Mouse (Mus musculus) liver, adult 2 months (tissue): ENCODE results near the gene Focad. TPM values are rescaled to one million over a fixed set of nuclear protein-coding genes. Genes with fewer than 3 reads are reported as not detected.
A peak's percentile ranks its signal among the peaks of the same experiment; 100 is the strongest.

Experiments used
- DNase-seq: peaks from one replicate; pipeline ENCODE4 v3.0.0-alpha.2; 2011; ENCODE audit warnings: low read depth, low spot score; ENCODE audit errors: extremely low read depth
- H3K27ac ChIP-seq: fragments of 200-500 bp; replicated peaks from 2 replicates; pipeline ENCODE4 v1.5.1; 2012; ENCODE audit warnings: low read depth, mild to moderate bottlenecking, control low read depth, inconsistent platforms, low read length; ENCODE audit not compliant: insufficient read depth
- H3K27me3 ChIP-seq: fragments of 200-500 bp; 2 replicates; pipeline ENCODE4 v1.6.1; 2012; ENCODE audit warnings: mild to moderate bottlenecking, moderate library complexity, low read length, inconsistent platforms; ENCODE audit not compliant: control insufficient read depth, insufficient read depth
- H3K36me3 ChIP-seq: fragments of 200-500 bp; 2 replicates; pipeline ENCODE4 v1.6.1; 2012; ENCODE audit warnings: low read length, inconsistent platforms; ENCODE audit not compliant: control insufficient read depth, insufficient read depth
- H3K4me1 ChIP-seq: fragments of 200-500 bp; 2 replicates; pipeline ENCODE4 v1.6.1; 2011; ENCODE audit warnings: low read length; ENCODE audit not compliant: control insufficient read depth, insufficient read depth
- H3K4me3 ChIP-seq: fragments of 200-500 bp; 2 replicates; pipeline ENCODE4 v1.5.1; 2011; ENCODE audit warnings: low read depth, mild to moderate bottlenecking, control low read depth, low read length, moderate library complexity; ENCODE audit not compliant: insufficient read depth
- H3K79me2 ChIP-seq: fragments of 200-500 bp; 2 replicates; pipeline ENCODE4 v1.6.1; 2012; ENCODE audit warnings: inconsistent platforms, mild to moderate bottlenecking, low read length, moderate library complexity; ENCODE audit not compliant: control insufficient read depth, insufficient read depth
- H3K9ac ChIP-seq: fragments of 200-500 bp; 2 replicates; pipeline ENCODE4 v1.6.1; 2012; ENCODE audit warnings: low read depth, mild to moderate bottlenecking, control low read depth, inconsistent platforms, low read length
- CTCF ChIP-seq: fragments of 200-500 bp; IDR thresholded peaks from 2 replicates; pipeline ENCODE4 v1.5.1; 2011; ENCODE audit warnings: low read depth, low read length, control low read depth
- POLR2A ChIP-seq: fragments of 200-500 bp; IDR thresholded peaks from 2 replicates; pipeline ENCODE4 v1.6.1; 2011; ENCODE audit warnings: low read length, control low read depth; ENCODE audit not compliant: insufficient read depth; ENCODE audit errors: extremely low read depth
- WGBS: fragments of 180-500 bp; shearing (Covaris S2); methylation state at CpG from one replicate; pipeline ENCODE4 v1.1.7; 2018; 5-methylcytosine and 5-hydroxymethylcytosine counted together
- polyA plus RNA-seq: library from polyadenylated mRNA; depleted of rRNA; stranded (reverse); fragments of >200 nt; gene quantifications from 2 replicates; pipeline ENCODE4 v1.2.3, GENCODE M21; 2012
- total RNA-seq: library from RNA; depleted of rRNA; stranded (reverse); fragments of >200 nt; gene quantifications from 2 replicates; pipeline ENCODE4 v1.2.3, GENCODE M21; 2014

The Focad gene
- total and polyA plus RNA-seq, 2 experiments, result 6.4 to 11.1 TPM

DNA sequence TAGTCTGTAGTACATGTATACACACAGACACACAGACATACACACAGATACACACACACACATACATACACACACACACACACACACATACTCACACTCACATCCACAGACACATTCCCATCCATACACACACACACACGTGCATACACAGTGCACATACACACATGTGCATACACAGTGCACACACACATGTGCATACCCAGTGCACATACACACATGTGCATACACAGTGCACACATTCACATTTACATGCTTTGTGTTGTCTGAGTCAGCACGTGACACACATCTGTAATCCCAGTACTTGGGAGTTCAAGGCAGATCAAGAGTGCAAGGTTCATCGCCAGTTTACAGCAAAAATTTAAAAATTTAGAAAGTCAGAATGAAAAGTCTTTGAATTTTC is 12.5 kb upstream of the Focad start:
- WGBS, result 94% methylated on average over 3 of the region's 3 CpGs
- no peaks in the 10 kb centered on the region for H3K79me2 ChIP-seq
- no peak for DNase-seq
- H3K27me3 ChIP-seq, result no peaks in the 10 kb centered on the region
- no peak overlapping the region for H3K4me3 ChIP-seq
- H3K4me1 ChIP-seq, result no peaks in the 10 kb centered on the region
- H3K36me3 ChIP-seq, result no peaks in the 10 kb centered on the region
- no peak overlapping the region for H3K27ac ChIP-seq
- no peak overlapping the region for H3K9ac ChIP-seq
- no peak for TF ChIP-seq POLR2A
- TF ChIP-seq CTCF, result no peak

DNA sequence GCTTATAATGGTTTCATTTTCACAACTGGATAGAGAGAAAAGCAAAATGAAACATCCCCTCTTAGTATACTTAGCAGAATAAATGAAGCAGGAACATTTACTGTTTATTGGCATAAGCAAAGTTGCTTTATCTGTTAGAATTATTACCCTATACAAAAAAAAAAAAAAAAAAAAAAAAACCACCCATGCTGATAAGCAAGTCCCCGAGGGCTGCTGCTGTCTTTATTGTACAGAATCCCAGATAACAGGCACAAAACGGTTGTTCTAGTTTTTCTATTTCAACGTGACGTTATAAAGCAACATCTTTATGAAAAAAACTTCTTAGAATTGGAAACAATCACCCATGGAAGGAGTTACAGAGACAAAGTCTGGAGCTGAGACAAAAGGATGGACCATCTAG is 12.0 kb upstream of the Focad start:
- H3K27me3 ChIP-seq, result no peaks in the 10 kb centered on the region
- H3K9ac ChIP-seq, result no peak overlapping the region
- TF ChIP-seq CTCF (no peak), POLR2A (no peak)
- H3K27ac ChIP-seq, result no peak overlapping the region
- no peaks in the 10 kb centered on the region for H3K4me1 ChIP-seq
- H3K79me2 ChIP-seq, result no peaks in the 10 kb centered on the region
- no peak overlapping the region for H3K4me3 ChIP-seq
- no peak for DNase-seq
- no peaks in the 10 kb centered on the region for H3K36me3 ChIP-seq
- WGBS, result 85% methylated on average over 4 of the region's 4 CpGs

DNA sequence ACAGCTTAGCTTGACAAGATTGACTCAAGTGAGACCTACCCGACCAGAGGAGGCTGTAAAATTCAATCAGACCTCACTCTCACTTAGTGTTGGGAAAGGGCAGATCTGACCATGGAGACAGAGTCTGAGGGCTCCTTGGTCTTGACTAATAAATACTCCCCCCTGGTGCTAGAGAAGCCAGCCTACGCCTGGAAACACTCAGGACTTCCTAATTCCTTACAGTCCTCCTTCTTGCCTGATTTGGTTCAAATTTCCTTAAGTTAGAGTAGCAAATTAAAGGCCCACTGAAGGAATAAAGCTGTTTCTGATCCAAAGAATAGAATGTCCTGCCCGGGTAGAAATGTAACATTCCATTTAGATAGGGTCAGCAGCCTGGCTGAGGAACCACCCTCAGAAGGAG is 10.6 kb upstream of the Focad start:
- no peak for DNase-seq
- whole genome bisulfite sequencing, result 72% methylated on average over 3 of the region's 3 CpGs
- no peaks in the 10 kb centered on the region for H3K27me3 ChIP-seq
- no peaks in the 10 kb centered on the region for H3K79me2 ChIP-seq
- no peak overlapping the region for H3K9ac ChIP-seq
- no peak overlapping the region for H3K4me3 ChIP-seq
- H3K27ac ChIP-seq, result no peak overlapping the region
- H3K4me1 ChIP-seq, result no peaks in the 10 kb centered on the region
- H3K36me3 ChIP-seq, result no peaks in the 10 kb centered on the region
- TF ChIP-seq CTCF (no peak), POLR2A (no peak)

DNA sequence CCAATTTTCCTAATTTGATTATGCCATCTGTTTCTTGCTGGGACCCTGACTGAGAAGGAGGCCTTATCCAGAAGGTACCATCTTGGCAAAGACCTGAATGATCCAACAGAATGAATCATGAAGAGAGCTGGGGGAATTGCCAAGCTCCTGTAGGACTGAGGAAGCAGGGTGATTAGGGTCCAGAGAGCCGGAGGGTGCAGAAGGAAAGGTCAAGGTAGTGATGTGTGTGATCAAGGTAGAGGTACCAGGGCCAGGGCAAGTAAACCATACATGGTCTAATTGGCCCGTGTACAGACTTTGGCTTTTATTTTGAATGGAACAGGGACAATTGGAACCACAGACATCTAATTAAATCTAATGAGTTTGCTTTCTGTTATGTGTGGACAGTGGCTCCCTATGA is 4.1 kb upstream of the Focad start:
- 81% methylated on average over 2 of the region's 2 CpGs for WGBS
- Histone ChIP-seq H3K36me3 (no peaks in the 10 kb centered on the region), H3K27ac (no peak overlapping the region), H3K4me3 (no peak overlapping the region), H3K27me3 (no peaks in the 10 kb centered on the region), H3K79me2 (no peaks in the 10 kb centered on the region), H3K9ac (no peak overlapping the region), H3K4me1 (no peaks in the 10 kb centered on the region)
- no peak for TF ChIP-seq POLR2A
- TF ChIP-seq CTCF, result no peak
- DNase-seq, result no peak

DNA sequence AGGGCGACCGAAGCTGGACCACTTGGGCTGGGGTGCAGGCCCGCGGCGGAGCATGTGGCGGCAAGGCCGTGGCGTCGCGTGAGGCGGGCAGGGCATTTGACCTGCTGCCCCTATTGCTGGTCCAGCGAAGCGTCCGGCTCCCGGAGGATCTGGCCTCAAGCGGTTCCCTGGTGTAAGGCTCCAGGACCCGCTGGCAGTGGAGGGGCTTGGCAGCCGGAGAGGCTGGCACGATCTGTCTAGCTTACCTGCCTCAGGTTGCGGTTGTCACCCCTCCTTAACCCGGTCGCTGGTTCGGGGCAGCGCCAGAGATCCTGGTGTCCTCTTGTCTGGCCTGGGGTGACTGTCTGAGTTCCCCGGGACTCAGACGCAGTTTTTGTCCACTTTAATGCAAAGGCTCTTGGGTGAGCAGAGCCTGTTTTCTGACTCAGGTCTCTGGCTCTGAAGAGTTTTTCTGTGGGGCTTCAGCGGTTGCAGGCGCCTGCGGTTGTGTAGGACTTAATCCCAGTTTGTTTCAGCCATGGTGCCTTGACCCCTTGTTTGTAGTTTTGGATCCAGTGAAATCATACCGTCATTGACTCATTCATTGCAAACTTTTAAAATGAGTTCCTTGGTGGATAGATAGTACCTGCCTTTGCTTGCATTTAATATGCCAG is 465 bp downstream of the Focad start:
- 2% methylated on average over 30 of the region's 30 CpGs for WGBS

DNA sequence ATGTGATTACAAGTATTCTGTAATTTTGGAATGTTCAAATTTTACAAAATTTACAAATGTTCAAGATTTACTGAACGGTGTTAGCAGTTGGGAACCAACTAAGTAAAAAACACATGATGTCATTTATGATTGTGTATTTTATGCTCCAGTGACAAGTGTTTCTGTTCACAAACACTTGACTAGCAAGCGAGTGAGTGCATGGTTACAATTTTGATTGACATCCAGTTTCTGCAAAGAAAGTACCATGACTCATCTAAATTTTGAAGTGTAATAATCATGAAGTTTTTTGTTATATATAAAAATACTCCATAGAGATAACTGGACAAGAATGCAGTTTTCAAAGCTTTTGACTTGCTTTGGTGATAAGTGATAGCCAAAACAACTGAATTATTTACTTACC is 1.3 kb downstream of the Focad start:
- H3K27me3 ChIP-seq, result no peaks in the 10 kb centered on the region
- TF ChIP-seq POLR2A, result no peak
- TF ChIP-seq CTCF, result no peak
- H3K4me1 ChIP-seq, result no peaks in the 10 kb centered on the region
- H3K36me3 ChIP-seq, result no peaks in the 10 kb centered on the region
- H3K27ac ChIP-seq, result no peak overlapping the region
- 88% methylated on average over 2 of the region's 2 CpGs for WGBS
- H3K9ac ChIP-seq, result no peak overlapping the region
- no peak for DNase-seq
- no peak overlapping the region for H3K4me3 ChIP-seq
- peaks cover 2% of the 10 kb centered on the region; the same call in 1 of the 2 replicates for H3K79me2 ChIP-seq

More for the DNA sequence above, 465 bp downstream of the Focad start:
- Histone ChIP-seq H3K9ac (peak overlapping the region; percentile 91), H3K4me1 (no peaks in the 10 kb centered on the region), H3K36me3 (no peaks in the 10 kb centered on the region), H3K4me3 (peak overlapping the region; percentile 79), H3K27me3 (no peaks in the 10 kb centered on the region), H3K27ac (peak overlapping the region; percentile 66), H3K79me2 (no peaks in the 10 kb centered on the region; the same call in 1 of the 2 replicates)
- TF ChIP-seq CTCF, result no peak
- no peak for TF ChIP-seq POLR2A
- peak; percentile 49 for DNase-seq
